Mouse (Mus musculus): ENCODE data around the gene Rps6kc1.

- TF ChIP-seq GATA1 (IDR thresholded peaks at IDR 0.05; ENCODE audit: low read length): no peak
- no peak for TF ChIP-seq TAL1 (IDR thresholded peaks at IDR 0.05; ENCODE audit: low read length)
Observed at GRCm38 (mm10) chr1:190769748-190770147, 141.8 kb downstream of the Rps6kc1 start.

All from erythroblast, embryonic 14.5 days (primary cell).